Mouse (Mus musculus): ENCODE measurements around the gene Ifitm1.

- no peak for TF ChIP-seq CTCF (IDR thresholded peaks at IDR 0.05; ENCODE audit: low read depth, low read length)
- TF ChIP-seq TAL1 (conservative IDR thresholded peaks at IDR 0.05; ENCODE audit: low read depth, low read length): no peak
- TF ChIP-seq GATA1 (IDR thresholded peaks at IDR 0.05; ENCODE audit: borderline replicate concordance, low read length): no peak
- TF ChIP-seq POLR2AphosphoS5 (IDR thresholded peaks at IDR 0.05; ENCODE audit: insufficient replicate concordance, low read depth, low read length): no peak
These were observed 22.0 kb downstream of the Ifitm1 start for GRCm38 (mm10) chr7:140989022-140989421.
